Mouse (Mus musculus) ovary, adult 18-20 months (tissue): Measurements from ENCODE around the gene Ankrd33b.

Source experiments
- DNase-seq: peaks from one replicate; pipeline ENCODE4 v3.0.0; 2022; ENCODE audit warnings: low spot score, mixed read lengths

The Ankrd33b gene

GRCm38 (mm10) chr15:31264827-31265226, 102.7 kb downstream of the Ankrd33b start:
- peak; percentile 38 for DNase-seq

DNA sequence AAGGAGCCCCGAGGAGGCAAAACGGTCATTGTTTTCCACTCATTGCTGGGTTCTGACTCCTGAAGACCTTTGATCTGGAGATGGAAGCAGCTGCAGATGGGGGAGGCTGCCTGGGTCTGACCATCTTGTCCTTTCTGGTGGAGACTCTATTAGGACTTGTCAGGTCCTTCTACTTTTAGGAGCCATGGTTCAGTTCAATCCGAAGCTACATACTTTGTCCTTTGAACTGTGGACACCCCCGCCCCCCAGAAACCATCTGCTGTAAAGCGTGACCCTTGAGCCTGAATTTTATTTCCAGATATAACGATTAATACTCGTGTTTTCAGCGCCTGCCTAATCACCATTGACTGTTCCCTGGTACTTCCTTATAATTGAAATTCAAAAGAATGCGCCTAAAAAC, 105.2 kb downstream of the Ankrd33b start:
- DNase-seq, result no peak

- DNase-seq, result no peak
Measured at GRCm38 (mm10) chr15:31261094-31261493, 106.4 kb downstream of the Ankrd33b start.

DNA sequence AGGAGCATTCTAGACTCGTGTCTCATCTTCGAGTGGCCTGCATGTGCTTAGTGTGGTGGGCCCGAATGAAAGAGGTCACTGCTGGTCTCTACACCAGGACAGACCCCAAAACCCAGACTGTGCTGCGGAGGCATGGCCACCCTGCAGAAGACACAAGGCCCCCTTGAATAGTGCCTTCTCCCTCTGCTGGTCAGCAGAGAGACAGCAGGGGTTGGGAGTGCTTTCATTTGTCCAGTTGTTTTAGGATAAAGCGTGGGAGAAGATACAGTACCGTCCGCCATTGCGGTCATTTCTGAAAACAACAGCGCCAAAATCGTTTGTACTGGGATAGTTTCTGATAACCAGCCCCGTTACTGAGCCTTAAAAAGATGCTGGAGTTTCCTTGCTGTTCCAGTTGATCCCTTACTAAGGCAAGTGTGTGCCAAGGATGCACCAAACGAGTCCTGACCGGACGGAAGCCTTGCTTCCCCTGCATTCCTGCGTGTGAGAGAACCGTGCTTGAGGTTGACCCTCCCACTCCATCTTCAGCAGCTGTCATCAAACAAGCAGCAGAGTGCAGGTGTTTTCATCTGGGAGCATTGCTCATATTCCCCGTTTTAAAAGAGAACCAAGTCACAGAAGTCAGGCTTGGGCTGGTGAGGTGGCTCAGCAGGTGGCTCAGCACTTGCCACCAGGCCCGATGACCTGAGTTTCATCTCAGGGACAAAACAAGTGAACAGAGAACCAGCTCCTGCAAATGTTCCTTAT, 108.7 kb downstream of the Ankrd33b start:
- DNase-seq, result peak; percentile 48

GRCm38 (mm10) chr15:31258029-31258692, 109.4 kb downstream of the Ankrd33b start:
- no peak for DNase-seq

GRCm38 (mm10) chr15:31257329-31257728, 110.2 kb downstream of the Ankrd33b start:
- no peak for DNase-seq

DNA sequence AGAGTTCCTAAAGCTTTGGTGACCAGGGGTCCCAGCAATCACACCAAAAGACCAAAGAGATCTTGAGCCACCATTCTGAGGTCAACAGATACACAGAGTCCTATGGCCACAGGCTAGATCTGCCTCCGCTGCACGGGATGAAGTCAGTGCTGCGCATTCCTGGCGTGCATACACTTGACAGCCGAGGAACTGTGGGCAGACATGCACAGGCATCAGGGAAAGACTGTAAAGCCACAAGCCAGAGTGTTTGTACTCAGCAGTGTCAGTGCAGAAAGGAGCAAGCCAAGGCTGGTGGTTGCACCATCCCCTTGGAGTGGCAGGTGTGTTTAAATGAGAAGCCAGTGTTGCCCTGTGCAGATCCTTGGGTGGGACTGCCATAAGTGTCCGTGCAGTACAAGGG, 111.8 kb downstream of the Ankrd33b start:
- no peak for DNase-seq

DNA sequence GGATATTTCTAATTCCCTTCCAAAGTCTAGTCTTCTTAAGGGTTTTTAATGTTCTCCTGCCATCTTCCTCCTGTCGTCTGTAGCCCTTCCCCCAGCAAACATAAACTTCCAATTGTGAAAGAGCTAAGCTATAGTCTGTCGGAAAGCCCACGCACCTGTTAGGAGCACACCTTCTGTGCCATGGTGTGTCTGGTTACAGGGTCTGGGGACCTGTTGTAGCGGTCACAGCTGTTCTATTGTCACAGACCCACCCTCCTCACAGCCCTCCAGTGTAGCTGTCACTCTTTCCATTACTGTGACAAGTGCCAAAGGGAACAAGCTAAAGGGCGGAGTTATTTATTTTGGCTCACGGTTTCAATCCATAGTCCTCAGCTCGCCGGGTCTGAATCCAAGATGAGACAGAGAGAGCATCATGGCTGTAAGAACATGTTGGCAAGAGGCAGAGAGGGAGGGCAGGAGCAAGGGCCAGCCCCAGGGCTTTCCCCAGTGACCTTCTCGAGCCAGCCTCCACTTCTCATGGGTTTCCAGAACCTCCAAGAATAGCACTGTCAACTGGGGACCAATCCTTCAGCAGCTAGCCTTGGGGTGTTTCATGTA, 112.5 kb downstream of the Ankrd33b start:
- DNase-seq, result no peak

DNA sequence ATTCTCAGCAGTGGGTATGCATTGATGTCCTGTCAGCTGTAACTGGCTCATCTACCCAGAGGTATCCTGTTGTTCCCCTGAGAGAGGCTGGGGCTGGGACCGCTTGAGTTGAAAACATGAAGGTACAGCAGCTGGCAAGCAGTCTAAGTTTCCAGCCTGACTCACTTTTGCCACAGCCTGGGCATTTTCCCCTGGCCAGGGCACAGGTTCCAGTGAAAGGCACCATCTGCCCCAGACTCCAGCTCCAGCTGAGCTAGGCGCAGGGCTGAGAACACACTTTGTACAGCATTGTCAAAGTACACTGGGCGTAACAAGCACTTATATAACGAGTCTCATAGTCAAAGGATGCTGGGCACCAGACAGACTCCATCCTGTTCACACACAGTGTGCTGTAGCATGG, 113.6 kb downstream of the Ankrd33b start:
- no peak for DNase-seq

DNA sequence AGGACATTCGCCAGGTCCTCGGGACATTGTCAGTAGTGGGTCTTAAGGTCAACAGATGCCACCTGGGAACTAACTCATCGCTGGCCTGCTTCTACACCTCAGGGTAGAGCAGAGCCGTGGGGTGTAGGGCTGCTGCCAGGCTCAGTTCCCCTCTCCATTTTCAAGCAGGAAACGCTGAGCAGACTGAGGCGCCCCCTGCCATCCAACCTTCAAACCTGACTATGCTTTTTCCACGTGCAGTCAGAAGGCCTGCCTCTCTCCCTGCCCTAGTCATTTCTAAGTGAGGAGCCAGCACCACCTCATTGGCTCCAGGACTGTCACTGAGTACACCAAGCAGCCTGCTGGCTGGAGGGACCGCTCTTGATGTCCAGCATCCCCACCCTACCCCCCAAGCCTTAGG, 114.1 kb downstream of the Ankrd33b start:
- DNase-seq, result no peak

GRCm38 (mm10) chr15:31252590-31253311, 114.8 kb downstream of the Ankrd33b start:
- DNase-seq, result no peak

DNA sequence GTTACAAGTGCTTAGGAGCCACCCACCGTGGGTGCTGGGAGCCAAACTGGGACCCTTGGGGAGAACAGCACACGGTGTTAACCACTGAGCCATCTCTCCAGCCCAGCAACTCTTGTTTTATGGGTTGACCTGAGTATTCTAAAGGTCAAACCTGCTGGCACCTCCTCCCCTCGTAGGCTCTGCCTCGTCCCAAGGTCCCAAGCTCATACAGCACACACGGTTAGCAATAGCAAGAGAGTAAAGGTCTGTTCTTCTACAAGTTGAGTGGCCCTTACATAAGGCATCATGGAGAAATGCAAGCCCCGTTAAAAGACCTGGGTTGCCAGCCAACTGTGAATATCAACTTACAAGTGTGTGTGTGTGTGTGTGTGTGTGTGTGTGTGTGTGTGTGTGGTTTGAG, 116.3 kb downstream of the Ankrd33b start:
- no peak for DNase-seq

DNA sequence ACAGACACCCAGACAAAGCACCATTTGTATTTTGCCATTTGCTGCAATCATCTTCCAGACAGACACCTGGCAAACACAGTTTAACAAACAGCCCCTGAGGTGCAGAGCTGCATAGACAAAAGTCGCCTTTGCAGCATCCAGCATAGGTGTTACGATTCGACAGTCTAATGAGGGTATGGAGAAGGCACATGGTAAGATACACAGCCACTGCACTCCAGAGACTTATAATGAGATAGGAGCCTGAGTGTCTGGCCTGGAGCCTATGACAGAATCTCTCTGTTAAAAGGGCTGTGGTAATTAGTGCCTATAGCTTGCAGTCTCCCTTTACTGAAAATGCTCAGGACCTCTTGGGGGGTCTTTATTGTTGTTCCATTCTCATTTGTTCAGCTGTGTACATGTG, 116.8 kb downstream of the Ankrd33b start:
- no peak for DNase-seq

GRCm38 (mm10) chr15:31250027-31250426, 117.5 kb downstream of the Ankrd33b start:
- no peak for DNase-seq

DNA sequence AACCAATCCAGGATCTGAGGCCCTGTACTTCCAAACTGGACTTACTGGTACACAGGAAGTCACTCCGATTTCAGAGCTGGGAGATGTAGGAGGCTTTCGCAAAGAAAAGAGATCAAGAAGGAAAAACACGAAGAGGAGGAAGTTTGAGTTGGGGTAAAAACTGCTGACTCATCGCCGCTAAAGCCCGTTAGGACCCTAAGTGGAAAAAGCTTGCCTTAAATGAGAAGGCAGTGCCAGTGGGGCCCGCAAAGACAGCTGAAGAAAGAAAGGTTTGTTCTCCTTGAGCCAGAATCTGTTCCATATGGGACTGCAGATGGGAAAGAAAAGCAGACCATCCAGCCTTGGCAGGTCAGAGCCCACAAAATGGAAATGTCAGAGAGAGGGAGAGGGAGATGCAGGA, 118.6 kb downstream of the Ankrd33b start:
- DNase-seq, result no peak

DNA sequence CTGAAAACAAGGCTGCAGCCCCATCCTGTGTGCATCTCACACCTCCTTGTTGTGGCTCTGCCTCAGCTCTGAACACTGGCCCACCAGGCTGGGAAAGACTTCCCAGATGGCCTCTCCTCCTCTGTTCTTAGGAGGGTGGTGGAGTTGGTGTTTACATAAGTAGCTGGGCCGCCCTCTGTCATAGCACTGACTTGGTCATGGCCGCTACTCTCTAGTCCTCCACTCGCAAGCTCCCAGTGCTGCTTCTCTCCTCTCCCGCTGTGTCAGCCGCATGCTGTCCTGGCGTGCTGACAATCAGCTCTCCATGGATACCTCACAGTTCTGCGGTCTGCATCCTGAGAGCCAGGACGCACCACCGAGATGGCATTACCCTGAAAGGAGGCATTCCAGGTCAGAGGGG, 120.5 kb downstream of the Ankrd33b start:
- DNase-seq, result no peak

DNA sequence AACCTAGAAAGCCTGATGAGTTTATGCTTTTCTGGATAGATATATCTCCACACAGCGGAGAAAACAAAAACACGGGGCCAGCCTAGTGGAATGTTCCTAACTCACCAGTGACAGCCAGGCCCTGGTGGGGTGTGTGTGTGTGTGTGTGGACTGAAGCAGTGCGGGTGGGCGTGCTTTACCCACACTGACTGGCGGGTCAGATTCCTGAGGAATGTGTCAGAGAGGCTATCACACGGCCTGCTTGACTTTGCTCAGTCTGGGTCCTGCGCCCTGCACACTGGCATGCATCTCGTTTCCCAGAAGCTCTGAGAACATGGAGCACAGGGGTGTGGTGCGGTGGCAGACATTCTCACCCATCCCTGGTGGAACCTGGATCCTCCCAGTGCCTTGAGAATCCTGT, 121.6 kb downstream of the Ankrd33b start:
- no peak for DNase-seq

DNA sequence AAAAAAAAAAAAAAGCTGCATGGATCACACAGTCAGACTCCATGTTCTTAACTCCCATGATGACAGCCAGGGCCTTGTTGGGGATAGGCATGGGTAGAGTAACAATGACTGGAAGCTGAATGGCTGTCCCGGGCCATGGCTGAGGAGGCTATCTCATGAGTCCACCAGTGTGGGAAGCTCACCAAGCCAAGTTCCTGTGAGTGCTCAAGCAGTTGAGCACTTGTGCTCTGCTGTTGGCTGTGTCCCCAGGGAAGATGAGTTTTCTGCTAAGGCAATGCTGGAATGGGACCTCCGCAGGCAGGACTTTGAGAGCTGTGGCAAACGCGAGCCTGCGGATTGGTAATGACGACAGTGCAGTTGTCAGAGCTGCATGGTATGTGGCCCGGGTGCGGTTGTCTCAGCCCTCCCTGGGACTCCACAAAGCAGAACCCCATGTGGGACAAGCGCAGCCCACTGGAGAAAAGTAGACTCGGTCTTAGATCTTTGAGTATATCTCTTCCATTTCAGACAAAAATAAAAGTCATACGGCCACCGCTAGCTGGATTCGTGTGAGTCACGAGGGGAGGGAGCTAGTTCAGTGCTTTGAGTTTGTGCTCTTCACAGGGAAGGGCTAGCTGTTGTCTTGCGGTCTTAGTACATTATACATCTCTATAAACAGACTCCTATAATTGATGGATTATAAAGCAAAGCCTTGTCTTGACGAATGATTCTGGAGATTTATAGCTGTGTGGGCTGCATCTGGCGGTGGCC, 122.7 kb downstream of the Ankrd33b start:
- DNase-seq, result no peak

DNA sequence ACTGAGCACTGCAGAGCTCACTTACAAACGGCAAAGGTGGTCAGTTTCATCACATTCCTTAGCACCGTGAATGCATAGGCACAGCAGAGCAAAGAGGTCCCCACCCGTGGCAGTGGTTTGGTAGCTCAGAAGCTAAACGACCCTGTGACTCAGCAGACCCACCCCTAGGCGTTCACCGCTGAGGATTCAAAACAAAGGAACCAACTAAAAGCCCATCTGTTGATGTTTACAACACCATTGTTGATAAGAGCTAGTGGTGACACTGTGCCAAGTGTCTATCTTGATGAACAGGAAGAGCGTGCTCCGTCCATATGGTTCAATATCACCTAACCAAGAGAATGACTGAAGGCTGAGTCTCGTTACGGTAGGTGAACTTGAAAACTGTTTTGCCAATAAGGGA, 124.3 kb downstream of the Ankrd33b start:
- no peak for DNase-seq
